Mouse (Mus musculus) gonadal fat pad, adult 2 months (tissue): Measurements from ENCODE around the gene Atf6. TPM values are rescaled to one million over a fixed set of nuclear protein-coding genes. Genes with fewer than 3 reads are reported as not detected.

ENCODE experiments used
- DNase-seq: peaks from one replicate; pipeline ENCODE4 v3.0.0-alpha.2; 2012; ENCODE audit warnings: low read depth
- polyA plus RNA-seq: library from polyadenylated mRNA; depleted of rRNA; stranded (reverse); fragments of >200 nt; gene quantifications from 2 replicates; pipeline ENCODE4 v1.2.3, GENCODE M21; 2012

Atf6 gene
- polyA plus RNA-seq, 1 experiment = 23.1 TPM

DNA sequence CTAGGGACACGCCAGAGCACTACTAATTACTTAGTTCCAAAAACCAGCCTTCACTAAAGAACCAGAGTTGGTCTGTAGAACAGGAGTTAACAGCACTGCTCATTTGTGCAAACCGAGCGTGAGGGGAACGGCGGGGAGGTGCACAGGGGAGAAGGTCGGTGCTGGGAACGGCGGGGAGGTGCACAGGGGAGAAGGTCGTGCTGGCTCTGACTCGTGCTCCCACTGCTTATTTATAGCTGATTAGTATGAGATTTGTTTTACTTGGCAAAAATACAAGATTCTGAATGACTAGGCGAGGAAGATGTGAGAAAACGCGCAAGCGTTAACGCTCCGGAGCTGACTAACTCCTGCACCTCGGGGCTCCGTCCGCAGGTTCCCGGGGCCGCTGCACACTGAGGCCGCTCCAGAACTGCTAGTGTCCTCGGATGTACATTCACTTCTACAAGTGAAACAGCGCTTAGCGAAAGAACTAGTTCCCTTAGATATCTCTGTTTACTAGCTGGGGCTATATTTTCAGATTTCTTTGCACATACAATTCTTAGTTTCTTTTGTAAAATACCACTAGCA, 96.1 kb downstream of the Atf6 start:
- no peak for DNase-seq

DNA sequence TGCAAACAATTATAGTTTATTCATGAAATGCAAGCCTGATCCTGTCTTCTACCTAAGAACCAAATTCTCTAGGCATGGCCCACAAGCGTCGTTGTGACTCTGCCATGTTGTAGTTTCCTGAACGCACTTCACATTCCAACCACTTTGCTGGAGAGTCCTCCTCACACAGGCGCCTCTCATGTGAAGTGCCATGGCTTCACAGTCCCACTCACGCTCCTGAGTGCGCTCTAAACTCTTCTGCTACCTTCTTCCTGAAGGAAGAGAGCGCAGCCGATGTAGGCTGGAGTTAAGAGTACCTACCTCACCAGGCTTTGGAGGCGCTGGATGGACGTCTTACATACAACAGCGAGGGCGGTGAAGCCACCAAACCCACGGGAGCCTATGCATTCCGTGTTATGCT, 96.9 kb downstream of the Atf6 start:
- DNase-seq = no peak

DNA sequence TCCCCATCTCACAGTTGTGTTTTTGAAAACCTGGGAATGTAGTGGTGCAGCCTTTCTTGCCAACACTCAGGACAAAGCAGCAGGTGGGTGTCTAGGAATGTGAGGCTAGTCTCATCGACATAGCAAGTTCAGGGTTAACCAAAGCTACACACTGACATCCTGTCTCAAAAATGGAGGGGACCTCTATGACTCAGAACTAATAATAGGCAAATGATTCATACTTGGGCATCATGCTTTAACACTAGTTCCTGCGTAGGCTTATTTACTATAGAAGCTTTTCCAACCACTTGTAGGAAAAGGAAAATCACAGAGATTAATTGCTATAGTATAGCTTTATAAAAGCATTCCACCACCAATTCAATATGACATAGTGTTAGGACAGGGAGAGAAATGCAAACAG, 100.6 kb downstream of the Atf6 start:
- no peak for DNase-seq

DNA sequence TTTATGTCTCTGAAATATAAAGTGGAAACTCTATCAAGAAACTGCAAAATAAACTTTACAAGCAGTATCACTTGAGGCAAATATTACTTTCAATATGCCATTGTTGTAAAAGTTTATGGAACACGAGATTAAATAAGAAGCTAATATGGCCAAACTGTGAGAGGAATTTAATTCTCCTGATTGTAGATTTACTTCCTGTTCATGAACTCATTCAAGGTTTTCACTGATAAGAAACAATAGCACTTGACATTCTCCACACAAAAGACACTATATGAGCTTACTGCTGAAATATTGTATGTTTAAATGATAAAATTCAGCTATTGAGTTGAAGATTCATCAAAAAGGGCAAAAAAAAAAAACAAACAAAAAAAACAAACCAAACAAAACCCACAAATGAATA, 102.8 kb downstream of the Atf6 start:
- no peak for DNase-seq

DNA sequence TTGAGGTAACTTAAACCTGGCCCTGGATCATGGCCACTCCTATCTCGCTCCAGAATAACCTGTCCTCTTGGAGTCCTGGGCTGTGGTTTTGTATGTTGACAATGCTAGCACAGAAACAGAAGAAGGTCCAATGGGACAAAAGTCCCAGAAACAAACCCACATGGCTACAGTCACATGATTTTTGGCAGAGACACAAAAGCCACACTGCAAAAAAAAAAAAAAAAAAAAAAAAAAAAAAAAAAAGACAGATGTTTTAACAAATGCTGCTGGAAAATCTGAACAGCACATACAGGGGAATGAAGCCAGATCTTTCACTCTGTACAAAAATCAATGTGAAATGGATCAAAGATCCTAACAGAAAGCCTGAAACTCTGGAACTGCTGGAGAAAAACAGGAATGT, 105.9 kb downstream of the Atf6 start:
- no peak for DNase-seq

DNA sequence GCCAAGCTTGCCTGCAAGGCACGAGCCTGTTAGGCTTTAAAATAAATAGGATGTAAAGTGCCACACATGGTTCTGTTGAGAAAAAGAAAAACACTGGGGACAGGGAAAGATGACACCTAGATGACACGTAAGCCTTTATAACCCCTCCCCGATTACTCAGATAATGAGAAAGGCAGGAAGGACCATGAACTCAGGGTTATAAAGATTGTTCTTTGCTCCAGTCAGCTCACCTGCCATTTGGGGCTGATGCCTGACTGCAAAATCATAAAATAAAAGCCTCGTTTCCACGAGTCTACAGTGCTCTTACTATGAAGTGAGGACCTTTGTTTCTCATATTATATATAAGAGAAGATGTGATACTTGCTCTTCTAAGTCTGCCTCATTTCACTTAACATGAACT, 114.0 kb downstream of the Atf6 start:
- DNase-seq = no peak

DNA sequence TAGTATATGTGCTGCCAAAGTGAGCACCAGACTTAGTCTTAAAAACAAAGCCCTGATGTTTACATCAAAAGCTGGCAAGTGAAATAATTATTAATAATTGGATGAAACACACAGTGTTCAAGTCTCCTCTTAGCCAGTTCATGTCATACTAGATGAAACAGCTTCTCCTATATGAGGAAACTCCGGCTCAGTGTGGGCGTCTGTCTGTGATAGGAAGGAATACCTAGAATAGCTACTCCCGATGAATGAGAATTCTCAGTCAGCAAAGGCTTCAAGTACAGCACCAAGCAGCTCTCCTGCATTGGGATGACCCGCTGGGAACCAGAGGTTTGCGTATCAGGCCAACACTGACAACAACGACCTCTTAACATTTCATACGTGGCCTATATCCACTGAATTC, 115.8 kb downstream of the Atf6 start:
- DNase-seq = no peak

DNA sequence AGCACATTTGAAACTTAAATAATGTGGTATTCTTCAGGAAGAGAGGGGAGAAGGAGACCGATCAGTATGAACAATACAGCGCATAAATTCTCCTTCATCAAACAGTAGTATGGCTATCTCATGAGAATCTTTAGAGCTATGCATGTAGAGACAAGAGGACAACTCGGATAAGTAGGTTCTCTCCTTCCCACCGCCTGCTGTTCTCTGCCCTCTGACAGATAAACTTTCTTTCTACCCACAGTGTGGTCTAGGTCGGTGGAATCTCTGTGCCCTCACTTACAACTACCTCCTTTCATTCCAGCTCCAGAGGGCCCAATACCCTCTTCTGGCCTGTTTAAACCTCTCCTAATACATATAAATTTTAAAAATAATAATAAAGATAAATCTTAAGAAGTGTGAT, 121.0 kb downstream of the Atf6 start:
- no peak for DNase-seq

DNA sequence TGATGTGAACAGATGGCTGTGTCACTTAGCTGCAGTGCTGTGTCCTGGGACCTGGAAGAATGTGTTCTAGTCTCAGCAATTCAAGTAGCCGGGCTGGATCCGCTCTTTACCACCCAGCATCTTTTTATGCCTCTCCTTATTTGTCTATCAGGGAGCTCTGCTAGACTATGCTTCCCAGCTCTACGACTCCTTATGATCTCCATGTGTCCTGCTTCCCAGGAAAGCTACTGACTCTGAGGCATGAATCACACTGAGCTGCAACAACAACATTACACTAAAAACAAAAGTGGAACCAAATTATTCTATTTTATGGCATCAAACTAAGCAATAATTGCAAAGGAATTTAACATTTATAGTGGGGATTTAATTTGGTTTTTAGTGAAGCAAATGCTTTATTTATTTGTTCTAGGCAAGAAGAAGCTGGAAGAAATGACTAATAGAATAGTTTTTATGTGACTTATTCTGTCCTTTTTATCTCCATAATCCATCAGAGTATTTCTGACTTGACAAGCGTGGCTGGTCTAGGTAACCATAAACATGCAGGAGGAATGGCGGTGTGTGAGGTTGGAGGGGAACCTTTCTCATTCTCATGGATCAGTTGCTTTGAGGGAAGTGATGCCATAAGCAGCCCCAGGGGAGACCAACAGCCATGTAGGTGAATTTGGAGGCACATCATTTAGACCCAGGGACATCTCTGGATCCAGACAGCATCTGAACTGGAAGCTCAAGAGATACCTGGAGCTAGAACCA, 125.9 kb downstream of the Atf6 start:
- DNase-seq = no peak

DNA sequence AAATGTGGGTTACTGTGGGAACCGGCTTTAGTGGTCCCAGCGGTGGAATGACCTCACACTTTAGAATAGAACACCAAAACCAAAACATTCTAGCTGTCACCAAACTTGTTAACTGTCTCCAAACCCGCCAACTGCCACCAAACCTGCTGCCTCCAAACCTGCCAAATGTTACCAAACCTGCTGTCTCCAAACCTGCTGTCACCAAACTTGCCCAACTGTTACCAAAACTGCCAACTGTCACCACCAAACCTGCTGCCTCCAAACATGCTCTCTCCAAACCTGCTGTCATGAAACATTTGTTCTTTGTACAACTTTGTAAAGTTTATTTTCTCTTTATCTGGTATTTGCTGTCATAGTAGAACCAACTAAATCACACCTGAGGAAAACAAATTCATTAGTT, 132.7 kb downstream of the Atf6 start:
- DNase-seq = no peak

DNA sequence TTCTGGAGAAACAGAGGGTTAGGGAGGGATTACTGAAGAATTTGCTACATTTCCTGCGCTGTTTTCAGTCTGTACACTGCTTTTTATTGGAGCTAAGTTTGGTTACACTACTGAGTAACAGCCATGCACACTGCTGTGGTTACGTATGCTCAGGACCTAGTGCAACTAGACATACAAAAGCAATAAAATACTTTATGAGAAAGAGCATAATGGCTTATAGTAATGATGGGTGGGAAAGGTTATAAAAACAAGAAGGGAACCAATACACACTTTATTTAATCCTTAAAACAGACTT, 135.0 kb downstream of the Atf6 start:
- DNase-seq = no peak

DNA sequence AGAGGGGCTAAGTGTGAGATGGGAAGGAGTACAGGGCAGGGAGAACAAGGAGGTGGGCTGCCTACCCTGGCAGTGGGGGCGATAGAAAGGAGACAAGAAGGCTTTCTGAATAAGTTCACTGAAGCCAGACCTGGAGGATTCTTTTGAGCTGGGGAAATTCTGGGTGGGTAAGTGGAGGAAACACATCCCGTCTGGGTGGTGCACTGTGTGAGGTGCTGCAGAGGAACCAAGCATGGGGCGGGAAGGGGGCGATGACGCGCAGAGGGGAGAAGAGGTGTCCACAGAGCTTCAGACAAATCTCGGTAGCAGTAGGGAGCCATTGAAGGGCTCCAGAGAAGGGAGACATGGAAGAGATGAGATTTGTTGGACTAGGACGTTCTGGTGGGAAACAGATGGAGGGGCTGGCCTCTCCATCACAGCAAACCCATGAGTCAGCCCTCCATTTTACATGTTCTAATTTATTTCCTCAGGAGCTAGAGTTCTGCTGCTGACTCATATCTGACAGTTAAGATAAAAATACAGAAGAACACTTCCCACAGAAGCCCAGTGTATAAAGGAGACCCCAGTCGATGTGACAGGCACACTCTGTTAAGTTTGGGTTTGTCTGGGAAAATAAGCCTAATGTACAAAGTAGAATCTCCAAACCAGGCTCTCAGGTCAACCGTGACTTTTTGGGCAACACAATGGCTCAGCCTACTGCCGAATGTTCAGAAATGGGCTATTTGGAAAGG, 135.5 kb downstream of the Atf6 start:
- no peak for DNase-seq

DNA sequence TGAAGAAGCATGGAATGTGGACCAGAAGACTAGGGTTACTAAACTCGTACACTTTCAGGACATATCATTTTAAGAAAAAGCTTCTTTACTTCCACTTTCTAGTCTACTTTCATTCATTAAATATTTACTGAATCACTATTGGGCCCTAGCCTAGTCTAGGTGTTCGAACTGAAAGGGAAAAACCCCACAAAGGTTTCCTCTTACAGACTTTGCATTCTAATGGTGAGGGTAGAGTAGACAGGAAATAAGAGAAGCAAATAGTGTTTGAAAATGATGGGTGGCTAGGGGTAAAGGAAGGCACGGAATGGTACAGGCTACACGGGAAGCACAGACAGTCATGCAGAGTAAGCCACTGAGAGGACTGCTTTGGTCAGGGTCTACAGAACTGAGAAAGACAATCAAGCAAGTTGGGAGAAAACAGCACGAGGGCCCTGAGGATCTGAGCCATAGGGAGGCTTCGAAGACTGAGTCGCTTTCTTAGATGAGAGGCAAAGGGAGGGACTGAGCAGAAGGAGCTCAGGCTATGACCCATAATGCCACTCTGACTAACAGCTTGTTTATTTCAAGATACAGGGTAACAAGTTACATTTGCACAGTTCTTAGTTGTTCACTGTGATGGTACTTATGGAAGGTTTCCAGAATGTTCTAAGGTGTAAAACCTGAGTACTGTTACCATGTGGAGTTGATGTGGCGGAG, 138.2 kb downstream of the Atf6 start:
- no peak for DNase-seq

DNA sequence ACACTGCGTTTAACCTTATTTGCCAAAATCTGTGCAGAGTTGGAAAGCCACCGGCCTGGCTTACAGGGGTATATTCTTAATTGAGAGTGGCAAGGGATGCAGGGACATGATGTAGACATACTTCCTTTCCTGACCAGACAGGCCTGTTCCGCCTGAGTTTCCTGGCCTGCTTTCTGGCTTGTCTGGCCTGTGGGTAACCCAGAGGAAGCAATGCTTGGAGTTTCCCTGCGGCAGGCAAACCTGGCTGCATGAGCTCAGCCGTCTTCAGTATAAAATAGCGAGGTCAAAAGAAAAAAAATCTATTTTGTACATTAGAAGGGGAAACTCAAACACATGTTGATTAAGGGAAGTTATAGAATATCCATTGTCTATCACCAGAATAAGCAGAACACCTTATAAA, 139.0 kb downstream of the Atf6 start:
- DNase-seq = no peak

DNA sequence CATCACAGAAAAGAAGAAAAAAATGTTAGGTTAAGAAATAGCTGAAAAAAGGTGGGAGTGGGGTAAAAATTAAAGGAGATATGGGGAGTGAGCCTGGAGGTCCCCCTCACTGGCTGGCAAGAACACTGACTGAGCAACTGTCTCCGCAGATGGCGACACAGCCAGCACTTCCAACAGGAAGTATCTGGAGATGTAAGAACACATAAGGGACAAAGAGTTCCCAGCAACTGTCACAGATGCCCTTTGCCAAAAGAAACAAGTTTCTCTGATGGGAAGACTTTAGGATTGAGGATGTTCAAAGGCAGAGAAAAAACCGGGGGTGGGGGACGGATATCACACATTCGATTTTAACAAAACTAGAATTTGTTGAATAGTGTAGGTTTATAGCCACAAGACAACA, 146.0 kb downstream of the Atf6 start:
- DNase-seq = no peak

DNA sequence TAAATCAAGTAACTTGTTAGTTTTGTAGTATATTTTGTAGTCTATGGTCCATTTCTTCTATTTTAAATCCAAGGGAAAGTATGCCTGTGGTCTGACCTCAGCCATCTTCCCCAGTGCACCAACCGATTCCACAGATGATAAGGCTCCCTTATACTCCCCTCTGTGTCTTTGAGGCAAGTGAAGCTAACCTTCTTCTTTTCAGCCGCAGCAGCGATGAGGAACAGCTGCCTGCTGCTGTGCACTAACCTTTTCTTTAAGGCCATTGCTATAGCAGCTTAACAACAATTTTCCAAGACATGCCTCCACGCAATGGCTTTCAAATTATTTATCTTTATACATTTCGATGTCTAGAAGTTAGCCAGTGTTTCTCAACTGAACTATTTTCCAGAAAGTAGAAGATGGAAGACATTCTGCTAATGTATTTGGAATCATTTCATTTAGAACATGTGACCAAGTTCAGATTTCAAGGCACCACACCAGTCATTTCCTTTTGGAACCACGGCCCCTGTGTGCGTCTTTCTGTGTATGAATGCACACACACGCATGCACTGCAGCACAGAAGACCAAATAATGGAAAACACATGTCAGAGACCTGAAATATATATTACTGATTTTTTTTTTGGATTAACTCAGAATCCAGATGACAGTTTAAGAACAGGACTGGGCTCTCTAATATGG, 149.3 kb downstream of the Atf6 start:
- DNase-seq = no peak

DNA sequence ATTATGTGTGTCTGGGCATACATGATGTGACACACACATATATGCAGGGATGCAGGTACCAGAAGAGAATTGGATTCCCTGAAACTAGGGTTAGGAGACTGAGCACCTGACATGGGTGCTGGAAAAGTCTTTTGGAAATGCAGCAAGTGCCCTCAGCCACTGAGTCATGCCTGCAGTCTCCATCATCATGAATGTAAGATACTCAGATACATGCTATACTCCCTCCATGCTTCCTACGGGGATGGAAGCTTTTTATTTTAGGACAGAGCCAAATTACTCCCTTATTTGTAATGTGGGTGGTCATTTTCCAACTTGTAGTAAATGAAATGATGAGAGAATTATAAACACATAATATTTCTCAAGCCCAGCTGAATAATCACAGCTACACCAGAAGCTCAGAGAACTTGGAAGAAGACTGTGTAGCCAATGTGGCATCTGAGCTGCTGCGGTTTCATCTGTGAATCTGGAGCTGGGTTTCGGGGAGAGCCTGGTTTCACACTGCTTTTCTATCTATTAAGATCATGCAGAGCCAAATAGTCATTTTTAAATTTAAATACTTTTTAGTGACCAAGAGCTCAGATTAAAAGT, 150.2 kb downstream of the Atf6 start:
- no peak for DNase-seq

DNA sequence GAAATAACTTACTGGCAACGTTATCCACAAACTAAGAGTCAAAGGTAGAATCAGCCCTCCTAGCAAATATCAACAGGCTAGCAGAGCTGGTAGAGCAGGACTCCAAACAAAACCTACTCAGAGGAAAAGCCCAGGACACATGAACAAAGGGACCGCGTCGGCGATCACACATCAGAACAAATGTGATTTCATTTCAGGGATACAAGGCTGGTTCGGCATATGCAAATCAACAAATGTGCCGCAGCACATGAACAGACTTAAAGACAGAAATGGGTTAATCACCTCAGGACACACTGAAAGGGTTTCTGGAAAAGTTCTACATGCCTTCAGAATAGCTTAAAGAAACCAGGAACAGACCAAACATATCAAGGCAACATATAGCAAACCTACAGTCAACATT, 155.8 kb downstream of the Atf6 start:
- DNase-seq = no peak

DNA sequence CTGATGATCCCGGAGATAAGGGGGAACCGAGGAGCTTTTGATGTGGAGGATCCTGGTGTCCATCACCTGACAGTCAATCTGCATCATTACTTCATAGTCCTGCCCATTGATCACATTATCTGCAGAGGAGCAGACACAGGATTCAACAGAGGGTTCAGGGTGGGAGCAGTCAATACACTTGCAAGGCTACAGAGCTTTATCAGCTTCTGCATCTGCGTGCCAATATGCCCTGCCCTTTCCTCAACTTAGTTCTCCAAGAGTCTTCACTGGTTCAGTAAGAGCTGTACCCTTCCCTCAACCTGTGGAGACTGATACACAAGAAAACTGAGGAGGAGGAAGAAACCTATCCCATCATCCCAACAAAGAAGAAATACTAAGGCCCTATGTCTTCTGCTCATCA, 157.6 kb downstream of the Atf6 start:
- DNase-seq = no peak

DNA sequence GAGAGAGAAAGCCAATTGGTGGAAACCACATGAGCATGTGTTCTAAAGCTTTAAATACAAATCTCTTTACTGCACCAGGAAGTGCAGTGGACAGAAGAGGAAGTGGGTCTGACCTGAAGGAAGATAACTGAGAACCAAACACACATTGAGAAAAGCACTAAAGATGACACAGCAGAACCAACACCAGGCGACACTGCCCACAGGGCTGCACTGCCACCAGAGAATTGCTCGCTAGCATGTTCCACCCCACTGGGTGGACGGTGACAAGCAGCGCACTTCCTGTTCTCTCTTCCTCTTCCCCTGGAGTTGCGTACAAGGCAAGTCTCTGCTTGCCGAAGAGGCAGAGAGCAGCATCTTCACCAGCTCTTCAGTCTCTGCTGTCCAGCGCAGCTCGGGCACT, 158.1 kb downstream of the Atf6 start:
- DNase-seq = no peak

DNA sequence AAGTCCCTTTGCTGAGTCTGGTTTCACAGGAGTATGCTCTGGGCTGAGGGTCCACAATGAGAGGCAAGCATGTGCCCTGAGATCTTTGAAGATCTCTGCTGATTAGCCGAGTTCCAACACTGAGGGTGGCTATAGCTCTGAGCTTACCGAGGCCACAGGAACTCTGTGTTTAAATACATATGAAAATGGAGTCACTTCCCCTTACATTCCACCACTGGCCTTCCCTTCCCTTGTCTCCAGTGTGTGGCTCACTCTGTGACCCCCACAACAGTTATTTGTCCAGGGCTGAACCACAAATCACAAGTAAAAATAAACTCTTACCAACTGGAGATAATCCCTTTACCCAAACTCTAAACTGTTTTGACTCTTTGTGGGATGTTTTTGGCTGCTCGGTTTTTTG, 158.5 kb downstream of the Atf6 start:
- no peak for DNase-seq

DNA sequence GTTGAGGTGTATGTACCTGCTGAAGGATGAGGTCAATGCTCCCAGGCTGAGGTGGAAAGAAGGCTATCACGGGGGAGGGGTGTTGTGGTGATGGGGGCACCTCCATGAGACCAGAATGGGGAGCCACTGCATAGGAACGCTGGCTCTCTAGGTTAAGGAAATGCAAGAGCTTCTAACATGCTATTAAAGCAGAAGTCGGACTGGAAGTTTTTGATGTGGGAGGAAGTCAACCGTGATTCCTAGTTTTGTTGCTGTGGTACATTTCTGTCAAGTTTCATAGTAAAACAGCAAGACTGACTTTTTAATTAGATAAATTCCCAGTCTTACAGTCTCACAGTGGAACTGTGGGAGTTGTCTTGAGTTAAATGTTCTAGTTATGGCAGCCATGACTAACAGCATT, 161.5 kb downstream of the Atf6 start:
- no peak for DNase-seq
